Mouse (Mus musculus) MEL (cell line): Measurements from ENCODE around the gene Mta1. TPM values are rescaled to one million over a fixed set of nuclear protein-coding genes. Genes with fewer than 3 reads are reported as not detected.

Experiments
- DNase-seq: peaks from one replicate; pipeline ENCODE4 v3.0.0; 2011; ENCODE audit warnings: low read depth, low spot score
- H3K27ac ChIP-seq: 2 replicates; pipeline ENCODE4 v1.5.1; 2012; ENCODE audit warnings: low read depth, mild to moderate bottlenecking, control low read depth, low read length, moderate library complexity; ENCODE audit not compliant: control insufficient read depth
- H3K27me3 ChIP-seq, 2 experiments: fragments of 150-350 bp in 1 of 2; sonication (generic) in 1 of 2; 2 replicates each; pipeline ENCODE4 v1.6.1; 2012; ENCODE audit warnings: low read length in 2 of 2, mild to moderate bottlenecking in 2 of 2, improper control_type of control experiment in 1 of 2, moderate library complexity in 1 of 2; ENCODE audit not compliant: insufficient read depth in 2 of 2, control insufficient read depth in 1 of 2
- H3K36me3 ChIP-seq, 2 experiments: 2 replicates each; pipeline ENCODE4 v1.6.1; 2012 to 2014; ENCODE audit warnings: low read length in 2 of 2, improper control_type of control experiment in 1 of 2, inconsistent platforms in 1 of 2, mild to moderate bottlenecking in 1 of 2; ENCODE audit not compliant: insufficient read depth in 2 of 2, control insufficient read depth in 1 of 2
- H3K4me1 ChIP-seq, 2 experiments: fragments of 150-350 bp in 1 of 2; sonication (generic) in 1 of 2; 2 replicates each; pipeline ENCODE4 v1.6.1; 2012; ENCODE audit warnings: low read length in 2 of 2, improper control_type of control experiment in 1 of 2, mild to moderate bottlenecking in 1 of 2; ENCODE audit not compliant: insufficient read depth in 2 of 2, control insufficient read depth in 1 of 2
- H3K4me3 ChIP-seq, 2 experiments: fragments of 150-350 bp in 1 of 2; sonication (generic) in 1 of 2; 2 replicates each; pipeline ENCODE4 v1.5.1; 2012; ENCODE audit warnings: low read depth in 2 of 2, low read length in 2 of 2, mild to moderate bottlenecking in 2 of 2, moderate library complexity in 2 of 2, control low read depth in 1 of 2, improper control_type of control experiment in 1 of 2; ENCODE audit not compliant: control insufficient read depth in 1 of 2, insufficient read depth in 1 of 2
- H3K79me2 ChIP-seq: 2 replicates; pipeline ENCODE4 v1.6.1; 2012; ENCODE audit warnings: mild to moderate bottlenecking, low read length, moderate library complexity; ENCODE audit not compliant: control insufficient read depth, poor library complexity, insufficient read depth
- H3K9ac ChIP-seq: 2 replicates; pipeline ENCODE4 v1.6.1; 2012; ENCODE audit warnings: low read depth, mild to moderate bottlenecking, control low read depth, low read length, moderate library complexity; ENCODE audit not compliant: control insufficient read depth, poor library complexity, severe bottlenecking
- H3K9me3 ChIP-seq: fragments of 150-350 bp; sonication (generic); replicated peaks from 2 replicates; pipeline ENCODE4 v1.6.1; 2012; ENCODE audit warnings: mild to moderate bottlenecking, low read length, improper control_type of control experiment, moderate library complexity; ENCODE audit not compliant: insufficient read depth
- CHD2 ChIP-seq: IDR thresholded peaks from 2 replicates; pipeline ENCODE4 v1.6.1; 2011; ENCODE audit warnings: low read length, improper control_type of control experiment
- HCFC1 ChIP-seq: IDR thresholded peaks from 2 replicates; pipeline ENCODE4 v1.6.1; 2012; ENCODE audit warnings: low read depth, mild to moderate bottlenecking, inconsistent platforms, low read length, improper control_type of control experiment, moderate library complexity
- MEF2A ChIP-seq: IDR thresholded peaks from 2 replicates; pipeline ENCODE4 v1.6.1; 2014; ENCODE audit warnings: low read depth, mild to moderate bottlenecking, inconsistent platforms, low read length, improper control_type of control experiment; ENCODE audit not compliant: poor library complexity, insufficient replicate concordance, severe bottlenecking; ENCODE audit errors: extremely low read depth
- POLR2A ChIP-seq, 2 experiments: IDR thresholded peaks; 2 replicates each; pipeline ENCODE4 v1.6.1; 2011 to 2012; ENCODE audit warnings: low read length in 2 of 2, mild to moderate bottlenecking in 2 of 2, control low read depth in 1 of 2, improper control_type of control experiment in 1 of 2, low read depth in 1 of 2, moderate library complexity in 1 of 2; ENCODE audit not compliant: control insufficient read depth in 1 of 2, insufficient read depth in 1 of 2, poor library complexity in 1 of 2
- POLR2AphosphoS2 ChIP-seq: IDR thresholded peaks from 2 replicates; pipeline ENCODE4 v1.6.1; 2011; ENCODE audit warnings: low read length, improper control_type of control experiment
- TAL1 ChIP-seq: IDR thresholded peaks from 2 replicates; pipeline ENCODE4 v1.6.1; 2012; ENCODE audit warnings: mild to moderate bottlenecking, inconsistent platforms, low read length, moderate library complexity, mixed read lengths
- USF2 ChIP-seq, 2 experiments: IDR thresholded peaks; 2 replicates each; pipeline ENCODE4 v1.6.1; 2011 to 2012; ENCODE audit warnings: improper control_type of control experiment in 2 of 2, low read length in 2 of 2, borderline replicate concordance in 1 of 2, inconsistent platforms in 1 of 2, low read depth in 1 of 2, mild to moderate bottlenecking in 1 of 2; ENCODE audit not compliant: insufficient read depth in 1 of 2
- ZKSCAN1 ChIP-seq: IDR thresholded peaks from 2 replicates; pipeline ENCODE4 v1.6.1; 2012; ENCODE audit warnings: low read depth, mild to moderate bottlenecking, inconsistent platforms, low read length, improper control_type of control experiment, moderate library complexity
- polyA plus RNA-seq, 2 experiments: library from polyadenylated mRNA; stranded (reverse) in 1 of 2; unstranded in 1 of 2; fragments of >175 nt in 1 of 2; fragments of >200 nt in 1 of 2; gene quantifications; 2 replicates each; pipeline versions ENCODE4 v1.2.1 to v1.2.4; 2012; ENCODE audit warnings: low replicate concordance in 2 of 2, low read depth in 1 of 2; ENCODE audit not compliant: insufficient read length in 2 of 2, insufficient read depth in 1 of 2, missing spikeins in 1 of 2
- total RNA-seq: library from RNA; depleted of rRNA; stranded (reverse); fragments of 300-350 nt; gene quantifications from 2 replicates; pipeline ENCODE4 v1.2.3, GENCODE M21; 2012

The Mta1 gene
- total and polyA plus RNA-seq, 3 experiments, result 69.0 to 410 (median 99.5) TPM

GRCm38 (mm10) chr12:113124726-113125125, 26.6 kb downstream of the Mta1 start:
- TF ChIP-seq POLR2A (IDR thresholded peaks at IDR 0.05; ENCODE audit: control insufficient read depth in 1 of 2, insufficient read depth in 1 of 2, low read depth in 1 of 2, low read length in 2 of 2, poor library complexity in 1 of 2), result peak in 1 of 2 experiments; percentile 20; a peak in 1 of 4 replicates
- TF ChIP-seq USF2 (IDR thresholded peaks at IDR 0.05; ENCODE audit: borderline replicate concordance in 1 of 2, insufficient read depth in 1 of 2, low read depth in 1 of 2, low read length in 2 of 2), result no peak
- Histone ChIP-seq H3K79me2 (no peaks in the 10 kb centered on the region), H3K27ac (no peak overlapping the region), H3K9ac (no peak overlapping the region), H3K4me1 (no peaks in the 10 kb centered on the region), H3K9me3 (no peaks in the 10 kb centered on the region), H3K36me3 (peaks cover 0 to 82% of the 10 kb centered on the region in 2 experiments; a peak in 2 of 4 replicates), H3K4me3 (no peak overlapping the region), H3K27me3 (no peaks in the 10 kb centered on the region)
- DNase-seq, result no peak

GRCm38 (mm10) chr12:113130732-113131131, 32.7 kb downstream of the Mta1 start:
- no peak overlapping the region for H3K9ac ChIP-seq
- peaks cover 0 to 62% of the 10 kb centered on the region in 2 experiments; a peak in 2 of 4 replicates for H3K36me3 ChIP-seq
- no peaks in the 10 kb centered on the region for H3K9me3 ChIP-seq
- no peaks in the 10 kb centered on the region for H3K27me3 ChIP-seq
- H3K27ac ChIP-seq, result no peak overlapping the region
- TF ChIP-seq POLR2AphosphoS2 (0 out of 2 replicates have a peak, but pooled peaks have one; percentile 22), HCFC1 (no peak)
- no peak for DNase-seq
- H3K79me2 ChIP-seq, result no peaks in the 10 kb centered on the region
- H3K4me1 ChIP-seq, result no peaks in the 10 kb centered on the region
- H3K4me3 ChIP-seq, result no peak overlapping the region

GRCm38 (mm10) chr12:113131601-113132000, 33.5 kb downstream of the Mta1 start:
- Histone ChIP-seq H3K4me1 (no peaks in the 10 kb centered on the region), H3K9ac (no peak overlapping the region), H3K4me3 (no peak overlapping the region), H3K27me3 (no peaks in the 10 kb centered on the region), H3K9me3 (no peaks in the 10 kb centered on the region), H3K79me2 (no peaks in the 10 kb centered on the region), H3K36me3 (peaks cover 0 to 53% of the 10 kb centered on the region in 2 experiments; a peak in 2 of 4 replicates), H3K27ac (no peak overlapping the region)
- TF ChIP-seq ZKSCAN1 (no peak), MEF2A (no peak)
- no peak for DNase-seq

- Histone ChIP-seq H3K36me3 (peaks cover 0 to 47% of the 10 kb centered on the region in 2 experiments; a peak in 2 of 4 replicates), H3K9ac (no peak overlapping the region), H3K27ac (no peak overlapping the region), H3K9me3 (no peaks in the 10 kb centered on the region), H3K27me3 (no peaks in the 10 kb centered on the region), H3K4me3 (no peak overlapping the region), H3K4me1 (no peaks in the 10 kb centered on the region), H3K79me2 (no peaks in the 10 kb centered on the region)
- no peak for DNase-seq
- TF ChIP-seq CHD2, result no peak
- TF ChIP-seq TAL1, result peak; percentile 13; the same call in 1 of the 2 replicates
Measured at GRCm38 (mm10) chr12:113132567-113132966, 34.5 kb downstream of the Mta1 start.
